In genomic region chr13:51842773-51843172, GRCm38 (mm10) we compare ENCODE assay signal across 10 mouse cellular contexts. TPM values are rescaled to one million over a fixed set of nuclear protein-coding genes. Genes with fewer than 3 reads are reported as not detected.
A peak's percentile ranks its signal among the peaks of the same experiment; 100 is the strongest.
DNase-seq lines count a peak whose midpoint lies in the region; ATAC-seq and TF ChIP-seq lines count a peak whose summit lies in the region.
"Had no signal": no experiment of that assay in that cellular context is flagged by ENCODE, and none has a peak within 500 bp of the region (broad histone marks: within the 10 kb centered on the region; RNA-seq: fewer than 3 reads in every experiment).

No protein-coding gene starts in this region.

- DNase-seq in lung, postnatal 0 days (ENCODE audit: low spot score), result no peak
- no peak for DNase-seq in lung, postnatal 14 days
- DNase-seq in ovary, adult 18-20 months (ENCODE audit: low spot score), result no peak
- no peak for DNase-seq in adrenal gland, adult 2 months
- DNase-seq in layer of hippocampus, postnatal 25 days (ENCODE audit: extremely low spot score in 1 of 2, low spot score in 1 of 2), result no peak
- DNase-seq: layer of hippocampus, adult 9-11 months had no signal

- 0 out of 2 replicates have a peak overlapping the region, but pooled peaks have one; percentile 3 for H3K4me3 ChIP-seq in lung, postnatal 0 days (ENCODE audit: low read depth, low read length)
- no peak overlapping the region for H3K4me3 ChIP-seq in forebrain, embryonic 13.5 days
- H3K4me3 ChIP-seq in intestine, postnatal 0 days (ENCODE audit: low read depth, low read length), result no peak overlapping the region
- H3K4me3 ChIP-seq in neural tube, embryonic 15.5 days (replicated peaks), result no peak overlapping the region

- TF ChIP-seq CTCF in lung, postnatal 0 days (IDR thresholded peaks at IDR 0.05), result no peak
- TF ChIP-seq CTCF in intestine, postnatal 0 days (IDR thresholded peaks at IDR 0.05; ENCODE audit: low read depth), result 0 out of 2 replicates have a peak, but pooled peaks have one; percentile 8

- no peaks in the 10 kb centered on the region for H3K36me3 ChIP-seq in lung, postnatal 0 days (ENCODE audit: insufficient read depth, low read length)
- H3K36me3 ChIP-seq in forebrain, embryonic 13.5 days (ENCODE audit: poor library complexity, severe bottlenecking), result 0 out of 2 replicates have a peak, but pooled peaks cover under 1% of the 10 kb centered on the region
- H3K36me3 ChIP-seq in intestine, postnatal 0 days (ENCODE audit: control insufficient read depth, insufficient read depth), result no peaks in the 10 kb centered on the region
- no peaks in the 10 kb centered on the region for H3K36me3 ChIP-seq in neural tube, embryonic 15.5 days

- H3K9ac ChIP-seq in lung, postnatal 0 days (replicated peaks; ENCODE audit: low read depth), result no peak overlapping the region
- H3K9ac ChIP-seq in forebrain, embryonic 13.5 days, result peak overlapping the region; percentile 54
- no peak overlapping the region for H3K9ac ChIP-seq in intestine, postnatal 0 days (ENCODE audit: low read depth, low read length)
- no peak overlapping the region for H3K9ac ChIP-seq in neural tube, embryonic 15.5 days (replicated peaks)

- TF ChIP-seq EP300 in lung, postnatal 0 days (IDR thresholded peaks at IDR 0.05), result no peak

- 16% methylated on average over 12 of the region's 12 CpGs for WGBS in lung, postnatal 0 days
- 7% methylated on average over 12 of the region's 12 CpGs for WGBS in forebrain, embryonic 13.5 days
- WGBS in intestine, postnatal 0 days, result 36% methylated on average over 12 of the region's 12 CpGs
- WGBS in neural tube, embryonic 15.5 days, result 15% methylated on average over 12 of the region's 12 CpGs

- 0 out of 2 replicates have a peak, but pooled peaks cover 4% of the 10 kb centered on the region for H3K27me3 ChIP-seq in lung, postnatal 0 days (replicated peaks; ENCODE audit: insufficient read depth, low read length)
- peaks cover 61% of the 10 kb centered on the region for H3K27me3 ChIP-seq in forebrain, embryonic 13.5 days
- peaks cover 16% of the 10 kb centered on the region; the same call in 1 of the 2 replicates for H3K27me3 ChIP-seq in intestine, postnatal 0 days (replicated peaks; ENCODE audit: control insufficient read depth, insufficient read depth, low read length)
- H3K27me3 ChIP-seq in neural tube, embryonic 15.5 days (replicated peaks), result peaks cover 62% of the 10 kb centered on the region
- H3K27me3 ChIP-seq: Patski had no signal

- peak overlapping the region; percentile 31; the same call in 1 of the 2 replicates for H3K4me2 ChIP-seq in lung, postnatal 0 days (replicated peaks; ENCODE audit: low read depth, low read length)
- H3K4me2 ChIP-seq in forebrain, embryonic 13.5 days, result peak overlapping the region; percentile 36
- peak overlapping the region; percentile 21; the same call in 1 of the 2 replicates for H3K4me2 ChIP-seq in intestine, postnatal 0 days (replicated peaks; ENCODE audit: low read depth)
- peak overlapping the region; percentile 4; the same call in 1 of the 2 replicates for H3K4me2 ChIP-seq in neural tube, embryonic 15.5 days

- no peak overlapping the region for H3K27ac ChIP-seq in lung, postnatal 0 days (ENCODE audit: low read length)
- H3K27ac ChIP-seq in forebrain, embryonic 13.5 days, result peak overlapping the region; percentile 25; the same call in 1 of the 2 replicates
- H3K27ac ChIP-seq in intestine, postnatal 0 days (ENCODE audit: low read depth, low read length), result no peak overlapping the region
- no peak overlapping the region for H3K27ac ChIP-seq in neural tube, embryonic 15.5 days (replicated peaks)

- no peaks in the 10 kb centered on the region for H3K9me3 ChIP-seq in lung, postnatal 0 days (ENCODE audit: low read length)
- H3K9me3 ChIP-seq in forebrain, embryonic 13.5 days (replicated peaks), result no peaks in the 10 kb centered on the region
- H3K9me3 ChIP-seq in intestine, postnatal 0 days (ENCODE audit: control insufficient read depth), result no peaks in the 10 kb centered on the region
- H3K9me3 ChIP-seq in neural tube, embryonic 15.5 days (replicated peaks), result no peaks in the 10 kb centered on the region

- peaks cover 5% of the 10 kb centered on the region; the same call in 1 of the 2 replicates for H3K4me1 ChIP-seq in lung, postnatal 0 days (ENCODE audit: insufficient read depth, low read depth, low read length)
- peaks cover 47% of the 10 kb centered on the region for H3K4me1 ChIP-seq in forebrain, embryonic 13.5 days
- H3K4me1 ChIP-seq in intestine, postnatal 0 days (replicated peaks; ENCODE audit: control insufficient read depth, insufficient read depth, low read length), result 0 out of 2 replicates have a peak, but pooled peaks cover 3% of the 10 kb centered on the region
- H3K4me1 ChIP-seq in neural tube, embryonic 15.5 days, result peaks cover 38% of the 10 kb centered on the region

- ATAC-seq in lung, postnatal 0 days, result no peak
- ATAC-seq in forebrain, embryonic 13.5 days, result no peak
- no peak for ATAC-seq in intestine, postnatal 0 days
- ATAC-seq in neural tube, embryonic 15.5 days (ENCODE audit: low FRiP score), result no peak
- ATAC-seq: Patski had no signal

RNA-seq across cellular contexts. Expression of gene Gadd45g, which starts 3.7 kb away (rescaled TPM):
- 54.7 and 83.4 TPM in 2 replicates for polyA plus RNA-seq in lung, postnatal 0 days (2015; fragmentation: Nextera tagmentation; extraction: Ambion mirVana)
- polyA plus RNA-seq in forebrain, embryonic 13.5 days (2015; fragmentation: Nextera tagmentation; extraction: Ambion mirVana), result 235 and 252 TPM in 2 replicates
- polyA plus RNA-seq in intestine, postnatal 0 days (2015; fragmentation: Nextera tagmentation; extraction: Ambion mirVana), result 28.7 and 32.7 TPM in 2 replicates
- 32.1 and 35.4 TPM in 2 replicates for polyA plus RNA-seq in neural tube, embryonic 15.5 days (2015; fragmentation: Nextera tagmentation; extraction: Ambion mirVana)
- total RNA-seq in adrenal gland, adult 2 months (2021), result 10 to 100 TPM; 41.0 to 57.6 TPM
- polyA plus RNA-seq in adrenal gland, adult 2 months (2012; rRNA removed), result 20.8 and 30.2 TPM in 2 replicates
- total RNA-seq in layer of hippocampus, postnatal 25 days (2021), result 10 to 100 TPM; 16.5 to 24.1 TPM

RNA-seq across cellular contexts. Expression of gene Sema4d, which starts 49.2 kb away (rescaled TPM):
- 4.9 and 5.7 TPM in 2 replicates for polyA plus RNA-seq in lung, postnatal 0 days (2015; fragmentation: Nextera tagmentation; extraction: Ambion mirVana)
- polyA plus RNA-seq in forebrain, embryonic 13.5 days (2015; fragmentation: Nextera tagmentation; extraction: Ambion mirVana), result 10.8 TPM in 2 replicates
- polyA plus RNA-seq in intestine, postnatal 0 days (2015; fragmentation: Nextera tagmentation; extraction: Ambion mirVana), result 3.4 TPM in 2 replicates
- 15.2 and 17.9 TPM in 2 replicates for polyA plus RNA-seq in neural tube, embryonic 15.5 days (2015; fragmentation: Nextera tagmentation; extraction: Ambion mirVana)
- 10 to 100 TPM; 14.6 to 15.1 TPM for total RNA-seq in adrenal gland, adult 2 months (2021)
- 13.3 and 13.7 TPM in 2 replicates for polyA plus RNA-seq in adrenal gland, adult 2 months (2012; rRNA removed)
- total RNA-seq in layer of hippocampus, postnatal 25 days (2021), result 100 to 1,000 TPM; 127 to 132 TPM
